29 mouse cellular contexts compared by ENCODE assay signal in the genomic region with DNA sequence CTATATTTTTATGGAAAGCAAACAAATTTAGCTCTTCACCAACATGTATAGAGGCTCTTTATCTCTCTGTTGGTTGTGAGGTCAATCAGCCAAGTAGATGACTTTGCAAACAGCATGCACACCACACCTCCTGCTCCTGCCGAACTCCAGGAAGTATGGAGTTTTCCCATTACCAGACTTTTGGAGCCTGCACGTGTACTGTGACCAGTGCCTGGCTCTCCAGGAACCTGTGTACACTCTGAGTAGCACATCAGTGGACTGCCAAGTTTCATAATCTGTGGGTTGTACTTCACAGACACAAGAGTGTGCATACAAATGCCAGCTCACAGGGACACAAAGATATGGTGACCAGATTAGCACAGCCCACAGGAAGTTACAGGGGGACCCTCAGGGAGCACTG.
DNase-seq lines count a peak whose midpoint lies in the region; ATAC-seq and TF ChIP-seq lines count a peak whose summit lies in the region.
"Had no signal": no experiment of that assay in that cellular context is flagged by ENCODE, and none has a peak within 500 bp of the region (broad histone marks: within the 10 kb centered on the region; RNA-seq: fewer than 3 reads in every experiment).

No protein-coding gene starts in this region.

- no peak for TF ChIP-seq EP300 in liver, postnatal 0 days (IDR thresholded peaks at IDR 0.05; ENCODE audit: low read depth)

- H3K9me3 ChIP-seq in liver, postnatal 0 days (ENCODE audit: low read length): no peaks in the 10 kb centered on the region
- H3K9me3 ChIP-seq in intestine, embryonic 15.5 days: no peaks in the 10 kb centered on the region
- H3K9me3 ChIP-seq in intestine, postnatal 0 days (ENCODE audit: control insufficient read depth): no peaks in the 10 kb centered on the region
- H3K9me3 ChIP-seq: embryonic facial prominence, embryonic 13.5 days; embryonic facial prominence, embryonic 15.5 days; forebrain, embryonic 10.5 days; forebrain, embryonic 12.5 days had no signal

- H3K27ac ChIP-seq in liver, adult 2 months (replicated peaks; ENCODE audit: insufficient read depth, low read depth, low read length): no peak overlapping the region
- H3K27ac ChIP-seq in liver, postnatal 0 days (ENCODE audit: low read depth): no peak overlapping the region
- no peak overlapping the region for H3K27ac ChIP-seq in intestine, embryonic 15.5 days
- H3K27ac ChIP-seq in intestine, postnatal 0 days (ENCODE audit: low read depth, low read length): no peak overlapping the region
- H3K27ac ChIP-seq: embryonic facial prominence, embryonic 13.5 days; embryonic facial prominence, embryonic 15.5 days; forebrain, embryonic 10.5 days; forebrain, embryonic 12.5 days had no signal

- TF ChIP-seq CTCF in liver, adult 2 months (IDR thresholded peaks at IDR 0.05; ENCODE audit: low read depth, low read length): no peak
- no peak for TF ChIP-seq CTCF in liver, postnatal 0 days (IDR thresholded peaks at IDR 0.05; ENCODE audit: low read depth)
- no peak for TF ChIP-seq CTCF in intestine, postnatal 0 days (IDR thresholded peaks at IDR 0.05; ENCODE audit: low read depth)

- TF ChIP-seq POLR2A in liver, adult 2 months (IDR thresholded peaks at IDR 0.05; ENCODE audit: extremely low read depth, insufficient read depth, low read length): no peak

- H3K4me2 ChIP-seq in liver, postnatal 0 days (ENCODE audit: low read depth, low read length): no peak overlapping the region
- no peak overlapping the region for H3K4me2 ChIP-seq in intestine, embryonic 15.5 days (replicated peaks)
- H3K4me2 ChIP-seq in intestine, postnatal 0 days (replicated peaks; ENCODE audit: low read depth): no peak overlapping the region
- H3K4me2 ChIP-seq: embryonic facial prominence, embryonic 13.5 days; embryonic facial prominence, embryonic 15.5 days; forebrain, embryonic 12.5 days had no signal

- ATAC-seq in liver, postnatal 0 days: no peak
- peak; percentile 83 for ATAC-seq in intestine, embryonic 15.5 days
- 0 out of 2 replicates have a peak, but pooled peaks have one; percentile 43 for ATAC-seq in intestine, postnatal 0 days
- ATAC-seq: CD4-positive, CD25-positive, alpha-beta regulatory T cell, adult 4 months; forebrain, embryonic 14.5 days; forebrain, embryonic 16.5 days; Patski had no signal

- H3K79me2 ChIP-seq in liver, adult 2 months (ENCODE audit: control insufficient read depth, insufficient read depth, low read length): no peaks in the 10 kb centered on the region

- WGBS in liver, adult 2 months: 50% methylated on average over 2 of the region's 2 CpGs
- WGBS in liver, postnatal 0 days (ENCODE audit: insufficient replicate concordance): 47% methylated on average over 2 of the region's 2 CpGs
- 45% methylated on average over 2 of the region's 2 CpGs for WGBS in intestine, embryonic 15.5 days
- 43% methylated on average over 2 of the region's 2 CpGs for WGBS in intestine, postnatal 0 days

- no peak overlapping the region for H3K9ac ChIP-seq in liver, adult 2 months (ENCODE audit: low read depth, low read length)
- H3K9ac ChIP-seq in liver, postnatal 0 days (replicated peaks): no peak overlapping the region
- H3K9ac ChIP-seq in intestine, embryonic 15.5 days: no peak overlapping the region
- H3K9ac ChIP-seq in intestine, postnatal 0 days (ENCODE audit: low read depth, low read length): no peak overlapping the region
- H3K9ac ChIP-seq: embryonic facial prominence, embryonic 13.5 days; embryonic facial prominence, embryonic 15.5 days; forebrain, embryonic 12.5 days had no signal

- H3K36me3 ChIP-seq in liver, adult 2 months (ENCODE audit: control insufficient read depth, insufficient read depth, low read length): no peaks in the 10 kb centered on the region
- no peaks in the 10 kb centered on the region for H3K36me3 ChIP-seq in liver, postnatal 0 days (replicated peaks; ENCODE audit: insufficient read depth, low read length)
- H3K36me3 ChIP-seq in intestine, embryonic 15.5 days: no peaks in the 10 kb centered on the region
- no peaks in the 10 kb centered on the region for H3K36me3 ChIP-seq in intestine, postnatal 0 days (ENCODE audit: control insufficient read depth, insufficient read depth)
- H3K36me3 ChIP-seq: embryonic facial prominence, embryonic 13.5 days; embryonic facial prominence, embryonic 15.5 days; forebrain, embryonic 10.5 days; forebrain, embryonic 12.5 days; G1E had no signal

- H3K27me3 ChIP-seq in liver, adult 2 months (ENCODE audit: control insufficient read depth, insufficient read depth, low read length): no peaks in the 10 kb centered on the region
- H3K27me3 ChIP-seq in liver, postnatal 0 days (ENCODE audit: insufficient read depth, low read length): no peaks in the 10 kb centered on the region
- no peaks in the 10 kb centered on the region for H3K27me3 ChIP-seq in intestine, embryonic 15.5 days (replicated peaks)
- no peaks in the 10 kb centered on the region for H3K27me3 ChIP-seq in intestine, postnatal 0 days (replicated peaks; ENCODE audit: control insufficient read depth, insufficient read depth, low read length)
- H3K27me3 ChIP-seq: CH12.LX; embryonic facial prominence, embryonic 13.5 days; embryonic facial prominence, embryonic 15.5 days; forebrain, embryonic 12.5 days; Patski had no signal

- H3K4me1 ChIP-seq in liver, adult 2 months (ENCODE audit: control insufficient read depth, insufficient read depth, low read length): no peaks in the 10 kb centered on the region
- H3K4me1 ChIP-seq in liver, postnatal 0 days (ENCODE audit: insufficient read depth): no peaks in the 10 kb centered on the region
- no peaks in the 10 kb centered on the region for H3K4me1 ChIP-seq in intestine, embryonic 15.5 days (replicated peaks)
- no peaks in the 10 kb centered on the region for H3K4me1 ChIP-seq in intestine, postnatal 0 days (replicated peaks; ENCODE audit: control insufficient read depth, insufficient read depth, low read length)
- H3K4me1 ChIP-seq: embryonic facial prominence, embryonic 13.5 days; embryonic facial prominence, embryonic 15.5 days; forebrain, embryonic 10.5 days; forebrain, embryonic 12.5 days had no signal

- DNase-seq in liver, adult 2 months (ENCODE audit: extremely low read depth, low read depth, low spot score): peak; percentile 72
- DNase-seq in liver, postnatal 0 days: no peak
- DNase-seq in adipocyte (ENCODE audit: low spot score): peak; percentile 18
- DNase-seq in gastrocnemius, postnatal 10 days: no peak
- DNase-seq in kidney, postnatal 14 days: no peak
- DNase-seq in spleen, postnatal 10 days (ENCODE audit: low spot score in 2 of 2): no peak
- DNase-seq: adrenal gland, adult 8-10 months; adrenal gland, postnatal 14 days; adrenal gland, postnatal 36 days; B cell, adult 2 months; cerebellum, adult 11-12 months; cerebellum, adult 8-10 months; cerebellum, adult 9-11 months; cerebellum, postnatal 14 days; cerebellum, postnatal 36 days; embryo, embryonic 11 days had no signal

- no peak overlapping the region for H3K4me3 ChIP-seq in liver, adult 2 months (ENCODE audit: insufficient read depth, low read depth, low read length)
- H3K4me3 ChIP-seq in liver, postnatal 0 days (ENCODE audit: low read depth, low read length): no peak overlapping the region
- H3K4me3 ChIP-seq in intestine, embryonic 15.5 days (replicated peaks): no peak overlapping the region
- no peak overlapping the region for H3K4me3 ChIP-seq in intestine, postnatal 0 days (ENCODE audit: low read depth, low read length)
- H3K4me3 ChIP-seq: embryonic facial prominence, embryonic 13.5 days; embryonic facial prominence, embryonic 15.5 days; erythroblast, embryonic 14.5 days; forebrain, embryonic 10.5 days; forebrain, embryonic 12.5 days had no signal

Comparison
In these comparisons a context has a peak if more than half of its experiments do, and no peak if none do; other contexts are left out.
1. DNase-seq: peak in liver, adult 2 months (single experiment) and adipocyte (single experiment); none in liver, postnatal 0 days (single experiment), gastrocnemius, postnatal 10 days (single experiment), kidney, postnatal 14 days (single experiment) and spleen, postnatal 10 days (0 of 2).